10 mouse cellular contexts compared by ENCODE assay signal in genomic region chr3:127224315-127225166, GRCm38 (mm10).
DNase-seq lines count a peak whose midpoint lies in the region; ATAC-seq and TF ChIP-seq lines count a peak whose summit lies in the region.
"Had no signal": no experiment of that assay in that cellular context is flagged by ENCODE, and none has a peak within 500 bp of the region (broad histone marks: within the 10 kb centered on the region; RNA-seq: fewer than 3 reads in every experiment).

No protein-coding gene starts in this region.

- peak overlapping the region; percentile 87 for H3K27ac ChIP-seq in forebrain, postnatal 0 days (ENCODE audit: low read depth, low read length)
- peak overlapping the region; percentile 79 for H3K27ac ChIP-seq in midbrain, postnatal 0 days (ENCODE audit: low read depth, low read length)
- H3K27ac ChIP-seq: heart, embryonic 10.5 days had no signal

- no peak for TF ChIP-seq CTCF in brain, embryonic 14.5 days (IDR thresholded peaks at IDR 0.05; ENCODE audit: borderline replicate concordance, extremely low read depth, insufficient read depth, insufficient read length)
- no peak for TF ChIP-seq CTCF in forebrain, postnatal 0 days (IDR thresholded peaks at IDR 0.05; ENCODE audit: low read depth)
- no peak for TF ChIP-seq CTCF in midbrain, postnatal 0 days (IDR thresholded peaks at IDR 0.05)

- intact Hi-C loops in gastrocnemius, postnatal 36 days (cut with DNase I) = no loop called here

- no peaks in the 10 kb centered on the region for H3K27me3 ChIP-seq in forebrain, postnatal 0 days (ENCODE audit: insufficient read depth, low read length)
- no peaks in the 10 kb centered on the region for H3K27me3 ChIP-seq in midbrain, postnatal 0 days (ENCODE audit: insufficient read depth, low read length)

- peak; percentile 16 for ATAC-seq in forebrain, postnatal 0 days
- ATAC-seq in midbrain, postnatal 0 days (ENCODE audit: low FRiP score) = peak; percentile 17; the same call in 1 of the 2 replicates

- peak overlapping the region; percentile 65 for H3K4me2 ChIP-seq in forebrain, postnatal 0 days (ENCODE audit: low read depth)
- H3K4me2 ChIP-seq in midbrain, postnatal 0 days (ENCODE audit: low read depth, low read length, poor library complexity, severe bottlenecking) = peak overlapping the region; percentile 60

- peak overlapping the region; percentile 56 for H3K4me3 ChIP-seq in forebrain, postnatal 0 days (ENCODE audit: low read depth, low read length)
- peak overlapping the region; percentile 55 for H3K4me3 ChIP-seq in midbrain, postnatal 0 days (ENCODE audit: low read depth, low read length)
- H3K4me3 ChIP-seq: myocyte had no signal

- WGBS in forebrain, postnatal 0 days = 40% methylated on average over 13 of the region's 13 CpGs
- 23% methylated on average over 13 of the region's 13 CpGs for WGBS in midbrain, postnatal 0 days

- no peaks in the 10 kb centered on the region for H3K36me3 ChIP-seq in forebrain, postnatal 0 days (ENCODE audit: insufficient read depth)
- no peaks in the 10 kb centered on the region for H3K36me3 ChIP-seq in midbrain, postnatal 0 days (ENCODE audit: insufficient read depth, low read length)
- H3K36me3 ChIP-seq: heart, embryonic 10.5 days had no signal

- H3K4me1 ChIP-seq in forebrain, postnatal 0 days (ENCODE audit: insufficient read depth) = peaks cover 4% of the 10 kb centered on the region; the same call in 1 of the 2 replicates
- H3K4me1 ChIP-seq in midbrain, postnatal 0 days (ENCODE audit: insufficient read depth, low read length) = peaks cover 7% of the 10 kb centered on the region

- H3K9me3 ChIP-seq in forebrain, postnatal 0 days (ENCODE audit: low read length) = no peaks in the 10 kb centered on the region
- H3K9me3 ChIP-seq in midbrain, postnatal 0 days (ENCODE audit: low read length) = no peaks in the 10 kb centered on the region
- H3K9me3 ChIP-seq: heart, embryonic 10.5 days had no signal

- peak; percentile 67 for DNase-seq in brain, embryonic 14.5 days (ENCODE audit: low read depth)
- peak; percentile 67 to 72 for DNase-seq in cerebellum, postnatal 10 days
- DNase-seq in forebrain, postnatal 0 days = peak; percentile 48
- DNase-seq in midbrain, postnatal 0 days (ENCODE audit: low spot score) = peak; percentile 33
- DNase-seq in gastrocnemius, postnatal 36 days = no peak
- no peak for DNase-seq in ovary, postnatal 14 days (ENCODE audit: low spot score)
- no peak for DNase-seq in Muller cell, postnatal 12 days (ENCODE audit: inconsistent ontology term)
- DNase-seq: kidney, adult 9 months had no signal

- TF ChIP-seq POLR2A in brain, embryonic 14.5 days (IDR thresholded peaks at IDR 0.05; ENCODE audit: borderline replicate concordance, extremely low read depth, insufficient read depth, insufficient read length, poor library complexity, severe bottlenecking) = no peak

- peak overlapping the region; percentile 60 for H3K9ac ChIP-seq in forebrain, postnatal 0 days
- peak overlapping the region; percentile 68 for H3K9ac ChIP-seq in midbrain, postnatal 0 days (replicated peaks; ENCODE audit: low read length, poor library complexity, severe bottlenecking)

Comparison
In these comparisons a context has a peak if more than half of its experiments do, and no peak if none do; other contexts are left out.
1. DNase-seq: peak in brain, embryonic 14.5 days (single experiment), cerebellum, postnatal 10 days (2 of 2), forebrain, postnatal 0 days (single experiment) and midbrain, postnatal 0 days (single experiment); none in gastrocnemius, postnatal 36 days (0 of 2), ovary, postnatal 14 days (single experiment) and Muller cell, postnatal 12 days (single experiment).